Mouse (Mus musculus) cerebellum, adult 2 months (tissue): ENCODE data around the gene Lemd1.

Experiments
- CTCF ChIP-seq: fragments of 200-500 bp; IDR thresholded peaks from 2 replicates; pipeline ENCODE4 v1.5.1; 2011; ENCODE audit warnings: low read depth, mild to moderate bottlenecking, control low read depth, low read length, moderate library complexity, borderline replicate concordance; ENCODE audit not compliant: insufficient read depth
- POLR2A ChIP-seq: fragments of 200-500 bp; IDR thresholded peaks from 2 replicates; pipeline ENCODE4 v1.6.1; 2011; ENCODE audit warnings: low read length, control low read depth, borderline replicate concordance; ENCODE audit not compliant: insufficient read depth

GRCm38 (mm10) chr1:132197666-132198065 is 6.4 kb downstream of the Lemd1 start:
- TF ChIP-seq POLR2A: no peak
- TF ChIP-seq CTCF: no peak
